9 mouse cellular contexts compared by ENCODE assay signal in the genomic region with DNA sequence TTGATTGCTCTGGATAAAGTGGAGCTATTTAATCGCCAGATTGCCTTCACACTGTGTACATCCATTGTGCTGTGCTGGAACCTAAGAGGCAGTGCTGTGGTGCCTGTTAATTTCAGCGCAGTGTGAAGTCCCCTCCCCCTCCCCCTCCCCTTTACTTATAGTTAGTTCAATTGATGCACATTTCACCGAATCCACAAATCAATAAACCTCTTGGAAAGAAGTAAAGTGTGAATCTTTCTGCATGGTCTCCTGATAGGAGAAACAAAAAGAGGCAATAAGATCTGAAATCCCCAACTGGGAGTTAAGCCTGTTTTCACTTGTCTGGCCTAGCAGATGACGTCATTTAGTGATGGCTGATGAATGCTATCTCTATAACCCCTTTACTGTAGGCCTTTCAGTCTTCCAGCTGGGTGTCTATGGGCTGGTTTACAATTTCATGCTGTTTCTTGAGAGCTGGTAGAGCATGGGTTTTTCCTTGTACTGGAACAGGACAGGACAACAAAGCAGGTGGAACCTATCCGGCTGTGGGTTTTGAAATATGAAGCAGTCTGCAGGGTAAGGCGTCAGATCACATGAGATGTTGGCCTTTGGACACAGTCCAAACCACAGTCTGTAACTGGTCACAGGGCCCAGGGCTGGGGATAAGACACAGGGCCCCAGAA.
A peak's percentile ranks its signal among the peaks of the same experiment; 100 is the strongest.
DNase-seq lines count a peak whose midpoint lies in the region; ATAC-seq and TF ChIP-seq lines count a peak whose summit lies in the region.
"Had no signal": no experiment of that assay in that cellular context is flagged by ENCODE, and none has a peak within 500 bp of the region (broad histone marks: within the 10 kb centered on the region; RNA-seq: fewer than 3 reads in every experiment).

No protein-coding gene starts in this region.

- H3K4me3 ChIP-seq in heart, embryonic 11.5 days (ENCODE audit: low read depth, low read length) = no peak overlapping the region
- H3K4me3 ChIP-seq in stomach, embryonic 14.5 days (ENCODE audit: low read depth, low read length) = no peak overlapping the region
- H3K4me3 ChIP-seq in stomach, postnatal 0 days (ENCODE audit: low read depth, low read length) = no peak overlapping the region
- H3K4me3 ChIP-seq in midbrain, embryonic 11.5 days (ENCODE audit: low read depth, low read length) = no peak overlapping the region

- no peaks in the 10 kb centered on the region for H3K4me1 ChIP-seq in heart, embryonic 11.5 days (ENCODE audit: control insufficient read depth, insufficient read depth, low read length)
- no peaks in the 10 kb centered on the region for H3K4me1 ChIP-seq in stomach, embryonic 14.5 days (ENCODE audit: control insufficient read depth, insufficient read depth, low read length)
- H3K4me1 ChIP-seq in stomach, postnatal 0 days (replicated peaks; ENCODE audit: control insufficient read depth, insufficient read depth) = no peaks in the 10 kb centered on the region
- no peaks in the 10 kb centered on the region; the same call in 1 of the 2 replicates for H3K4me1 ChIP-seq in midbrain, embryonic 11.5 days (ENCODE audit: control insufficient read depth, insufficient read depth, low read length)

- TF ChIP-seq EP300 in stomach, postnatal 0 days (optimal IDR thresholded peaks at IDR 0.05) = no peak

- H3K4me2 ChIP-seq in heart, embryonic 11.5 days = no peak overlapping the region
- H3K4me2 ChIP-seq in stomach, embryonic 14.5 days (replicated peaks; ENCODE audit: low read depth, low read length) = no peak overlapping the region
- no peak overlapping the region for H3K4me2 ChIP-seq in stomach, postnatal 0 days (replicated peaks; ENCODE audit: low read depth)
- H3K4me2 ChIP-seq in midbrain, embryonic 11.5 days = no peak overlapping the region

- no peak for TF ChIP-seq CTCF in stomach, postnatal 0 days (IDR thresholded peaks at IDR 0.05; ENCODE audit: low read depth)

- H3K27ac ChIP-seq in heart, embryonic 11.5 days (ENCODE audit: low read depth, low read length) = no peak overlapping the region
- no peak overlapping the region for H3K27ac ChIP-seq in stomach, embryonic 14.5 days (ENCODE audit: low read length)
- no peak overlapping the region for H3K27ac ChIP-seq in stomach, postnatal 0 days (replicated peaks)
- no peak overlapping the region for H3K27ac ChIP-seq in midbrain, embryonic 11.5 days (ENCODE audit: low read depth, low read length)

- WGBS in heart, embryonic 11.5 days (ENCODE audit: insufficient replicate concordance) = 47% methylated on average over 6 of the region's 6 CpGs
- WGBS in stomach, embryonic 14.5 days = 51% methylated on average over 6 of the region's 6 CpGs
- 48% methylated on average over 6 of the region's 6 CpGs for WGBS in stomach, postnatal 0 days
- 33% methylated on average over 6 of the region's 6 CpGs for WGBS in midbrain, embryonic 11.5 days

- no peaks in the 10 kb centered on the region for H3K9me3 ChIP-seq in heart, embryonic 11.5 days (replicated peaks; ENCODE audit: control insufficient read depth, low read length)
- H3K9me3 ChIP-seq in stomach, embryonic 14.5 days (ENCODE audit: control insufficient read depth, low read depth, low read length) = no peaks in the 10 kb centered on the region
- no peaks in the 10 kb centered on the region for H3K9me3 ChIP-seq in stomach, postnatal 0 days (ENCODE audit: control insufficient read depth, low read length)
- no peaks in the 10 kb centered on the region for H3K9me3 ChIP-seq in midbrain, embryonic 11.5 days (ENCODE audit: control insufficient read depth, low read length)

- no peak overlapping the region for H3K9ac ChIP-seq in heart, embryonic 11.5 days (ENCODE audit: low read depth, low read length)
- no peak overlapping the region for H3K9ac ChIP-seq in stomach, embryonic 14.5 days (replicated peaks; ENCODE audit: low read depth, low read length)
- H3K9ac ChIP-seq in stomach, postnatal 0 days (ENCODE audit: low read length) = no peak overlapping the region
- no peak overlapping the region for H3K9ac ChIP-seq in midbrain, embryonic 11.5 days (ENCODE audit: low read length)
- H3K9ac ChIP-seq: liver, postnatal 0 days had no signal

- H3K36me3 ChIP-seq in heart, embryonic 11.5 days (ENCODE audit: control insufficient read depth, insufficient read depth, low read length) = no peaks in the 10 kb centered on the region
- H3K36me3 ChIP-seq in stomach, embryonic 14.5 days (ENCODE audit: control insufficient read depth, insufficient read depth, low read length) = no peaks in the 10 kb centered on the region
- no peaks in the 10 kb centered on the region for H3K36me3 ChIP-seq in stomach, postnatal 0 days (ENCODE audit: control insufficient read depth, insufficient read depth, low read length)
- no peaks in the 10 kb centered on the region for H3K36me3 ChIP-seq in midbrain, embryonic 11.5 days (ENCODE audit: control insufficient read depth, insufficient read depth, low read length)

- no peaks in the 10 kb centered on the region for H3K27me3 ChIP-seq in heart, embryonic 11.5 days (ENCODE audit: control insufficient read depth, insufficient read depth, low read length)
- no peaks in the 10 kb centered on the region for H3K27me3 ChIP-seq in stomach, embryonic 14.5 days (ENCODE audit: control insufficient read depth, insufficient read depth, low read length)
- no peaks in the 10 kb centered on the region for H3K27me3 ChIP-seq in stomach, postnatal 0 days (ENCODE audit: control insufficient read depth, insufficient read depth, low read length)
- H3K27me3 ChIP-seq in midbrain, embryonic 11.5 days (ENCODE audit: control insufficient read depth, insufficient read depth, low read length) = no peaks in the 10 kb centered on the region

- peak; percentile 55; the same call in 1 of the 2 replicates for ATAC-seq in heart, embryonic 11.5 days (replicated peaks; ENCODE audit: insufficient number of reproducible peaks, low FRiP score, low TSS enrichment)
- ATAC-seq in stomach, embryonic 14.5 days (ENCODE audit: insufficient number of reproducible peaks, insufficient read depth, low FRiP score, low read depth) = peak; percentile 56; the same call in 1 of the 2 replicates
- ATAC-seq in stomach, postnatal 0 days (ENCODE audit: low FRiP score, low TSS enrichment) = no peak
- ATAC-seq in midbrain, embryonic 11.5 days (ENCODE audit: low FRiP score) = peak; percentile 85
- ATAC-seq: liver, postnatal 0 days had no signal

- no peak for DNase-seq in heart, adult 8-10 months (ENCODE audit: low spot score)
- no peak for DNase-seq in stomach, postnatal 0 days (ENCODE audit: low spot score)
- DNase-seq in midbrain, embryonic 11.5 days (ENCODE audit: low spot score, missing footprints) = peak; percentile 85
- DNase-seq in thymus, postnatal 14 days = no peak
- DNase-seq in frontal cortex, adult 2 months (ENCODE audit: extremely low spot score in 1 of 2, low spot score in 1 of 2) = no peak
- no peak for DNase-seq in cerebellum, postnatal 4 days (ENCODE audit: low spot score in 2 of 2)
- DNase-seq: liver, postnatal 0 days had no signal
